Mouse (Mus musculus) hindbrain, embryonic 13.5 days (tissue): ENCODE measurements around the gene Stmn1. TPM values are rescaled to one million over a fixed set of nuclear protein-coding genes. Genes with fewer than 3 reads are reported as not detected.
A peak's percentile ranks its signal among the peaks of the same experiment; 100 is the strongest.

ENCODE experiments used
- ATAC-seq: fragments of 200-750 bp; cut with Nextera tagmentation; 2 replicates; pipeline ENCODE4 v1.8.0; 2017; ENCODE audit warnings: moderate TSS enrichment; ENCODE audit not compliant: low FRiP score
- H3K27ac ChIP-seq: fragments of 300-500 bp; sonication (generic); 2 replicates; pipeline ENCODE4 v1.5.1; 2015; ENCODE audit warnings: inconsistent platforms, mild to moderate bottlenecking, moderate library complexity
- H3K27me3 ChIP-seq: fragments of 300-500 bp; sonication (generic); 2 replicates; pipeline ENCODE4 v1.6.1; 2015; ENCODE audit warnings: mild to moderate bottlenecking, inconsistent platforms
- H3K36me3 ChIP-seq: fragments of 300-500 bp; sonication (generic); 2 replicates; pipeline ENCODE4 v1.6.1; 2015; ENCODE audit warnings: mild to moderate bottlenecking, inconsistent platforms
- H3K4me1 ChIP-seq: fragments of 300-500 bp; sonication (generic); replicated peaks from 2 replicates; pipeline ENCODE4 v1.6.1; 2015; ENCODE audit warnings: inconsistent platforms
- H3K4me2 ChIP-seq: fragments of 300-500 bp; sonication (generic); 2 replicates; pipeline ENCODE4 v1.6.1; 2015; ENCODE audit warnings: inconsistent platforms, mild to moderate bottlenecking, moderate library complexity
- H3K4me3 ChIP-seq: fragments of 300-500 bp; sonication (generic); 2 replicates; pipeline ENCODE4 v1.5.1; 2015; ENCODE audit warnings: mild to moderate bottlenecking, inconsistent platforms
- H3K9ac ChIP-seq: fragments of 300-500 bp; sonication (generic); 2 replicates; pipeline ENCODE4 v1.6.1; 2015; ENCODE audit warnings: mild to moderate bottlenecking, inconsistent platforms
- H3K9me3 ChIP-seq: fragments of 300-500 bp; sonication (generic); 2 replicates; pipeline ENCODE4 v1.6.1; 2016; ENCODE audit warnings: inconsistent platforms
- WGBS: fragments of 180-500 bp; shearing (Covaris S2); methylation state at CpG from one replicate; pipeline ENCODE4 v1.1.7; 2015; 5-methylcytosine and 5-hydroxymethylcytosine counted together
- polyA plus RNA-seq: library from polyadenylated mRNA; unstranded; fragments of >200 nt; fragmentation: Nextera tagmentation; extraction: Ambion mirVana; gene quantifications from 2 replicates; pipeline ENCODE4 v1.2.1, GENCODE M21; 2015

Gene Stmn1
- polyA plus RNA-seq, 1 experiment from 2014 or later, result 6,917 TPM

GRCm38 (mm10) chr4:134461252-134461651 is 6.9 kb upstream of the Stmn1 start:
- no peak overlapping the region for H3K4me3 ChIP-seq
- 0 out of 2 replicates have a peak, but pooled peaks cover 2% of the 10 kb centered on the region for H3K27me3 ChIP-seq
- no peak overlapping the region for H3K27ac ChIP-seq
- H3K36me3 ChIP-seq, result no peaks in the 10 kb centered on the region
- peaks cover 12% of the 10 kb centered on the region for H3K4me1 ChIP-seq
- no peak overlapping the region for H3K4me2 ChIP-seq
- ATAC-seq, result no peak
- WGBS, result 88% methylated on average over 5 of the region's 5 CpGs
- H3K9me3 ChIP-seq, result no peaks in the 10 kb centered on the region
- no peak overlapping the region for H3K9ac ChIP-seq

- H3K4me3 ChIP-seq, result peak overlapping the region; percentile 0; the same call in 1 of the 2 replicates
- H3K9me3 ChIP-seq, result no peaks in the 10 kb centered on the region
- H3K4me2 ChIP-seq, result peak overlapping the region; percentile 85
- H3K9ac ChIP-seq, result peak overlapping the region; percentile 67
- H3K27me3 ChIP-seq, result 0 out of 2 replicates have a peak, but pooled peaks cover 2% of the 10 kb centered on the region
- WGBS, result 32% methylated on average over 12 of the region's 12 CpGs
- H3K36me3 ChIP-seq, result peaks cover under 1% of the 10 kb centered on the region
- no peak for ATAC-seq
- H3K4me1 ChIP-seq, result peaks cover 25% of the 10 kb centered on the region
- peak overlapping the region; percentile 99 for H3K27ac ChIP-seq
Measured at GRCm38 (mm10) chr4:134465789-134466188, 2.3 kb upstream of the Stmn1 start.

GRCm38 (mm10) chr4:134466381-134467262 is 1.5 kb upstream of the Stmn1 start:
- ATAC-seq, result no peak
- Histone ChIP-seq H3K27me3 (no peaks in the 10 kb centered on the region), H3K4me2 (peak overlapping the region; percentile 85), H3K4me1 (peaks cover 33% of the 10 kb centered on the region), H3K9me3 (no peaks in the 10 kb centered on the region), H3K36me3 (peaks cover 8% of the 10 kb centered on the region), H3K9ac (peak overlapping the region; percentile 99), H3K27ac (peak overlapping the region; percentile 99), H3K4me3 (peak overlapping the region; percentile 96)
- WGBS, result 48% methylated on average over 11 of the region's 11 CpGs

- Histone ChIP-seq H3K4me2 (peak overlapping the region; percentile 85), H3K27ac (peak overlapping the region; percentile 99), H3K4me3 (peak overlapping the region; percentile 96), H3K9me3 (no peaks in the 10 kb centered on the region), H3K36me3 (peaks cover 18% of the 10 kb centered on the region), H3K9ac (peak overlapping the region; percentile 99), H3K4me1 (peaks cover 42% of the 10 kb centered on the region), H3K27me3 (no peaks in the 10 kb centered on the region)
- peak; percentile 36 for ATAC-seq
- WGBS, result under 1% methylated on average over 31 of the region's 31 CpGs
Measured at GRCm38 (mm10) chr4:134467435-134468214, 495 bp upstream of the Stmn1 start.

- H3K4me1 ChIP-seq, result peaks cover 49% of the 10 kb centered on the region
- peak; percentile 87 for ATAC-seq
Measured at GRCm38 (mm10) chr4:134468578-134469266, 602 bp downstream of the Stmn1 start.

GRCm38 (mm10) chr4:134469341-134469796 is 1.2 kb downstream of the Stmn1 start:
- ATAC-seq, result peak; percentile 15
- Histone ChIP-seq H3K4me1 (peaks cover 56% of the 10 kb centered on the region), H3K9ac (peak overlapping the region; percentile 99)

More at GRCm38 (mm10) chr4:134468578-134469266, 602 bp downstream of the Stmn1 start:
- Histone ChIP-seq H3K9ac (peak overlapping the region; percentile 99), H3K9me3 (no peaks in the 10 kb centered on the region), H3K36me3 (peaks cover 25% of the 10 kb centered on the region), H3K4me2 (peak overlapping the region; percentile 85), H3K27ac (peak overlapping the region; percentile 99), H3K27me3 (no peaks in the 10 kb centered on the region), H3K4me3 (peak overlapping the region; percentile 96)
- WGBS, result under 1% methylated on average over 56 of the region's 68 CpGs

GRCm38 (mm10) chr4:134469985-134470384 is 1.9 kb downstream of the Stmn1 start:
- Histone ChIP-seq H3K9me3 (no peaks in the 10 kb centered on the region), H3K36me3 (peaks cover 37% of the 10 kb centered on the region), H3K4me3 (peak overlapping the region; percentile 96), H3K4me2 (peak overlapping the region; percentile 85), H3K27me3 (no peaks in the 10 kb centered on the region), H3K9ac (peak overlapping the region; percentile 99), H3K27ac (peak overlapping the region; percentile 99), H3K4me1 (peaks cover 62% of the 10 kb centered on the region)
- WGBS, result 29% methylated on average over 3 of the region's 3 CpGs
- ATAC-seq, result no peak

More at GRCm38 (mm10) chr4:134469341-134469796, 1.2 kb downstream of the Stmn1 start:
- Histone ChIP-seq H3K27me3 (no peaks in the 10 kb centered on the region), H3K36me3 (peaks cover 31% of the 10 kb centered on the region), H3K9me3 (no peaks in the 10 kb centered on the region), H3K27ac (peak overlapping the region; percentile 99), H3K4me2 (peak overlapping the region; percentile 85), H3K4me3 (peak overlapping the region; percentile 96)
- WGBS, result 3% methylated on average over 6 of the region's 6 CpGs

GRCm38 (mm10) chr4:134471469-134471868 is 3.3 kb downstream of the Stmn1 start:
- peaks cover 57% of the 10 kb centered on the region for H3K4me1 ChIP-seq
- peaks cover 52% of the 10 kb centered on the region for H3K36me3 ChIP-seq
- ATAC-seq, result no peak
- H3K27me3 ChIP-seq, result no peaks in the 10 kb centered on the region
- H3K27ac ChIP-seq, result peak overlapping the region; percentile 87
- H3K9ac ChIP-seq, result peak overlapping the region; percentile 99
- peak overlapping the region; percentile 85 for H3K4me2 ChIP-seq
- no peaks in the 10 kb centered on the region for H3K9me3 ChIP-seq
- peak overlapping the region; percentile 96 for H3K4me3 ChIP-seq

GRCm38 (mm10) chr4:134473764-134474163 is 5.6 kb downstream of the Stmn1 start:
- no peaks in the 10 kb centered on the region for H3K9me3 ChIP-seq
- peak overlapping the region; percentile 86 for H3K27ac ChIP-seq
- WGBS, result 42% methylated on average over 4 of the region's 4 CpGs
- H3K27me3 ChIP-seq, result no peaks in the 10 kb centered on the region
- H3K4me1 ChIP-seq, result peaks cover 57% of the 10 kb centered on the region
- H3K9ac ChIP-seq, result peak overlapping the region; percentile 64
- H3K36me3 ChIP-seq, result peaks cover 61% of the 10 kb centered on the region
- ATAC-seq, result no peak
- H3K4me3 ChIP-seq, result no peak overlapping the region
- H3K4me2 ChIP-seq, result peak overlapping the region; percentile 35

- Histone ChIP-seq H3K4me1 (peaks cover 57% of the 10 kb centered on the region), H3K27ac (peak overlapping the region; percentile 86), H3K4me3 (no peak overlapping the region), H3K9me3 (no peaks in the 10 kb centered on the region), H3K4me2 (peak overlapping the region; percentile 35), H3K36me3 (peaks cover 61% of the 10 kb centered on the region), H3K9ac (peak overlapping the region; percentile 64), H3K27me3 (no peaks in the 10 kb centered on the region)
- 24% methylated on average over 8 of the region's 8 CpGs for WGBS
- ATAC-seq, result no peak
Measured at GRCm38 (mm10) chr4:134474240-134474639, 6.1 kb downstream of the Stmn1 start.

GRCm38 (mm10) chr4:134476899-134477298 is 8.8 kb downstream of the Stmn1 start:
- Histone ChIP-seq H3K9me3 (no peaks in the 10 kb centered on the region), H3K27me3 (no peaks in the 10 kb centered on the region), H3K4me3 (no peak overlapping the region), H3K4me1 (peaks cover 47% of the 10 kb centered on the region), H3K27ac (peak overlapping the region; percentile 86), H3K36me3 (peaks cover 51% of the 10 kb centered on the region), H3K4me2 (no peak overlapping the region), H3K9ac (no peak overlapping the region)
- WGBS, result 95% methylated on average over 8 of the region's 8 CpGs
- no peak for ATAC-seq
